Mouse (Mus musculus): ENCODE results near the gene Rtl6. TPM values are rescaled to one million over a fixed set of nuclear protein-coding genes. Genes with fewer than 3 reads are reported as not detected.

Gene Rtl6
- total RNA-seq, 1 experiment: 3.3 TPM

GRCm38 (mm10) chr15:84549291-84549797 lies 8.3 kb downstream of the Rtl6 start:
- Histone ChIP-seq H3K27ac (ENCODE audit: insufficient read depth, low read depth, low read length, poor library complexity, severe bottlenecking) (no peak overlapping the region), H3K36me3 (ENCODE audit: control insufficient read depth, insufficient read depth, low read length, poor library complexity, severe bottlenecking) (no peaks in the 10 kb centered on the region; the same call in 1 of the 2 replicates), H3K9ac (ENCODE audit: insufficient read depth, low read depth, low read length, poor library complexity, severe bottlenecking) (no peak overlapping the region), H3K9me3 (ENCODE audit: control insufficient read depth, insufficient read depth, low read depth, low read length) (no peaks in the 10 kb centered on the region), H3K4me3 (ENCODE audit: insufficient read depth in 1 of 2, low read depth in 1 of 2, low read length in 2 of 2, poor library complexity in 1 of 2, severe bottlenecking in 1 of 2) (no peak overlapping the region), H3K4me1 (ENCODE audit: control insufficient read depth in 2 of 2, insufficient read depth in 2 of 2, low read length in 2 of 2, poor library complexity in 1 of 2) (no peaks in the 10 kb centered on the region)
- no peak for DNase-seq (ENCODE audit: low read depth, low spot score)
- TF ChIP-seq CHD2 (IDR thresholded peaks at IDR 0.05; ENCODE audit: low read depth, low read length) (no peak), ZC3H11A (IDR thresholded peaks at IDR 0.05; ENCODE audit: borderline replicate concordance, low read depth, low read length) (no peak), MAFK (IDR thresholded peaks at IDR 0.05; ENCODE audit: insufficient read depth, low read depth, low read length) (no peak), HCFC1 (IDR thresholded peaks at IDR 0.05; ENCODE audit: borderline replicate concordance, insufficient read depth, low read length) (no peak), ZNF384 (IDR thresholded peaks at IDR 0.05; ENCODE audit: low read depth, low read length) (no peak)
- in situ Hi-C loops (cut with MboI; ENCODE audit: low sequenced_read_pairs in 2 of 2, unreplicated experiment in 2 of 2): no loop called here

GRCm38 (mm10) chr15:84546028-84546427 lies 11.6 kb downstream of the Rtl6 start:
- no peaks in the 10 kb centered on the region for H3K9me3 ChIP-seq (ENCODE audit: control insufficient read depth, insufficient read depth, low read depth, low read length)
- no peak overlapping the region for H3K9ac ChIP-seq (ENCODE audit: insufficient read depth, low read depth, low read length, poor library complexity, severe bottlenecking)
- no peaks in the 10 kb centered on the region for H3K36me3 ChIP-seq (ENCODE audit: control insufficient read depth, insufficient read depth, low read length, poor library complexity, severe bottlenecking)
- H3K27ac ChIP-seq (ENCODE audit: insufficient read depth, low read depth, low read length, poor library complexity, severe bottlenecking): no peak overlapping the region
- no peak for DNase-seq (ENCODE audit: low read depth, low spot score)
- no peak for TF ChIP-seq CHD2 (IDR thresholded peaks at IDR 0.05; ENCODE audit: low read depth, low read length)
- TF ChIP-seq HCFC1 (IDR thresholded peaks at IDR 0.05; ENCODE audit: borderline replicate concordance, insufficient read depth, low read length): no peak
- no peak for TF ChIP-seq MAFK (IDR thresholded peaks at IDR 0.05; ENCODE audit: insufficient read depth, low read depth, low read length)
- TF ChIP-seq ZC3H11A (IDR thresholded peaks at IDR 0.05; ENCODE audit: borderline replicate concordance, low read depth, low read length): no peak
- no peak for TF ChIP-seq ZNF384 (IDR thresholded peaks at IDR 0.05; ENCODE audit: low read depth, low read length)
- H3K4me3 ChIP-seq (ENCODE audit: insufficient read depth in 1 of 2, low read depth in 1 of 2, low read length in 2 of 2, poor library complexity in 1 of 2, severe bottlenecking in 1 of 2): no peak overlapping the region
- in situ Hi-C loops (cut with MboI; ENCODE audit: low sequenced_read_pairs in 2 of 2, unreplicated experiment in 2 of 2): no loop called here
- H3K4me1 ChIP-seq (ENCODE audit: control insufficient read depth in 2 of 2, insufficient read depth in 2 of 2, low read length in 2 of 2, poor library complexity in 1 of 2): no peaks in the 10 kb centered on the region

GRCm38 (mm10) chr15:84541175-84541574 lies 16.4 kb downstream of the Rtl6 start:
- in situ Hi-C loops (cut with MboI; ENCODE audit: low sequenced_read_pairs in 2 of 2, unreplicated experiment in 2 of 2): no loop called here
- H3K9ac ChIP-seq (ENCODE audit: insufficient read depth, low read depth, low read length, poor library complexity, severe bottlenecking): no peak overlapping the region
- no peak overlapping the region for H3K27ac ChIP-seq (ENCODE audit: insufficient read depth, low read depth, low read length, poor library complexity, severe bottlenecking)
- no peaks in the 10 kb centered on the region for H3K36me3 ChIP-seq (ENCODE audit: control insufficient read depth, insufficient read depth, low read length, poor library complexity, severe bottlenecking)
- no peaks in the 10 kb centered on the region for H3K9me3 ChIP-seq (ENCODE audit: control insufficient read depth, insufficient read depth, low read depth, low read length)
- no peak for TF ChIP-seq MAFK (IDR thresholded peaks at IDR 0.05; ENCODE audit: insufficient read depth, low read depth, low read length)
- no peak for TF ChIP-seq ZNF384 (IDR thresholded peaks at IDR 0.05; ENCODE audit: low read depth, low read length)
- no peak for TF ChIP-seq ZC3H11A (IDR thresholded peaks at IDR 0.05; ENCODE audit: borderline replicate concordance, low read depth, low read length)
- TF ChIP-seq CHD2 (IDR thresholded peaks at IDR 0.05; ENCODE audit: low read depth, low read length): no peak
- no peak for TF ChIP-seq HCFC1 (IDR thresholded peaks at IDR 0.05; ENCODE audit: borderline replicate concordance, insufficient read depth, low read length)
- H3K4me1 ChIP-seq (ENCODE audit: control insufficient read depth in 2 of 2, insufficient read depth in 2 of 2, low read length in 2 of 2, poor library complexity in 1 of 2): peaks cover 0 to 5% of the 10 kb centered on the region in 2 experiments; a peak in 2 of 4 replicates
- DNase-seq (ENCODE audit: low read depth, low spot score): no peak
- no peak overlapping the region for H3K4me3 ChIP-seq (ENCODE audit: insufficient read depth in 1 of 2, low read depth in 1 of 2, low read length in 2 of 2, poor library complexity in 1 of 2, severe bottlenecking in 1 of 2)

GRCm38 (mm10) chr15:84538974-84539588 lies 18.5 kb downstream of the Rtl6 start:
- DNase-seq (ENCODE audit: low read depth, low spot score): no peak
- H3K36me3 ChIP-seq (ENCODE audit: control insufficient read depth, insufficient read depth, low read length, poor library complexity, severe bottlenecking): no peaks in the 10 kb centered on the region
- TF ChIP-seq ZNF384 (IDR thresholded peaks at IDR 0.05; ENCODE audit: low read depth, low read length) (no peak), MAFK (IDR thresholded peaks at IDR 0.05; ENCODE audit: insufficient read depth, low read depth, low read length) (no peak), ZC3H11A (IDR thresholded peaks at IDR 0.05; ENCODE audit: borderline replicate concordance, low read depth, low read length) (no peak), HCFC1 (IDR thresholded peaks at IDR 0.05; ENCODE audit: borderline replicate concordance, insufficient read depth, low read length) (no peak), CHD2 (IDR thresholded peaks at IDR 0.05; ENCODE audit: low read depth, low read length) (no peak)
- H3K4me3 ChIP-seq (ENCODE audit: insufficient read depth in 1 of 2, low read depth in 1 of 2, low read length in 2 of 2, poor library complexity in 1 of 2, severe bottlenecking in 1 of 2): peak overlapping the region in 1 of 2 experiments; percentile 61; a peak in 2 of 4 replicates
- in situ Hi-C loops (cut with MboI; ENCODE audit: low sequenced_read_pairs in 2 of 2, unreplicated experiment in 2 of 2): loop anchor here (5.0 to 10.0 kb wide), 3 partner anchors 76 to 93 kb away; no protein-coding TSS in a partner anchor
- peaks cover 0 to 5% of the 10 kb centered on the region in 2 experiments; a peak in 2 of 4 replicates for H3K4me1 ChIP-seq (ENCODE audit: control insufficient read depth in 2 of 2, insufficient read depth in 2 of 2, low read length in 2 of 2, poor library complexity in 1 of 2)
- no peak overlapping the region for H3K9ac ChIP-seq (ENCODE audit: insufficient read depth, low read depth, low read length, poor library complexity, severe bottlenecking)
- no peaks in the 10 kb centered on the region for H3K9me3 ChIP-seq (ENCODE audit: control insufficient read depth, insufficient read depth, low read depth, low read length)
- no peak overlapping the region for H3K27ac ChIP-seq (ENCODE audit: insufficient read depth, low read depth, low read length, poor library complexity, severe bottlenecking)
